Mouse (Mus musculus): ENCODE measurements around the gene Fastkd1.
"Not testable (repeated sequence)": the region's sequence is repeated elsewhere in the genome, so short reads cannot be mapped to it uniquely, and the experiment has no call there.

The Fastkd1 gene

DNA sequence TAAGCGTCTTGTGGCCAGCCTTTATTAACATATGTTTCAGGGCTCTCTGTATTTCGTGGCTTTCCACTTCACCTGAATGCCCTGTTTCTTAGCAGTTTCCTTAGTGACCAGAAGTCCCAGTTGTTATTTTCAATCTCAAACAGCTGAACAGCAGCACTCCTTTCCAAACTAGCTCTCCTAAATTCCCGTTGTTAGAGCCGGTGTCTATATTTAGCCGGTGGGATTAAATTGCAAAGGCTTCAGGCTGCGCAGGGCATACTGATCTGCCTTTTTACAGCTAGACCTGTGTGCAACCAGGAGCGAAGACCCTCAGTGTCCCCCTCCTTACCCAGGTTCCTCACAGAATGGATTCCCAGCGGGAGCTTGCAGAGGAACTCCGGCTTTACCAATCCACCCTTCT, 43.5 kb downstream of the Fastkd1 start, which contains the start of gene Klhl41:
Klhl41 (plus strand) TSS at position 268 of the 400 bp plus-strand sequence.
- DNase-seq (ENCODE audit: low spot score) = no peak

DNA sequence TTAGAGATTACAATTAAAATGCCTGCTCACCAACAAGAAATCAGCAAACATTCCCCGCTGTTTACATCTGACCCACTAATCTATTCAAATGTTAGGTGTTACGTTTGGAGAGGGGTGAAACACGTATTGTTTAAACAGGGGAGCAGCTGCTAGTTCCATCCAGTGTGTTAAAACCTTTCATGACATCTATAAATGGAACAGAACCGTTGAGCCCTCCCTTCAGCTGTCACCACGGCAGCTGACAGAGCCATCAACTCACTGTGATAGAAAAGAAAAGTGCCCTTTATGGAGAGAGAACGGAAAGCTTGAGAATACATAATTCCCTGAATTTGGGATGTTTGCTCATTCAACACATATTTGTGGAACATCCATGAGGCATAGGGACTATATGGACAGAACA, 44.9 kb downstream of the Fastkd1 start:
- no peak for DNase-seq (ENCODE audit: low spot score)

GRCm38 (mm10) chr2:69667656-69668055, 45.7 kb downstream of the Fastkd1 start:
- no peak for DNase-seq (ENCODE audit: low spot score)

GRCm38 (mm10) chr2:69663827-69664476, 49.4 kb downstream of the Fastkd1 start:
- DNase-seq (ENCODE audit: low spot score) = no peak

DNA sequence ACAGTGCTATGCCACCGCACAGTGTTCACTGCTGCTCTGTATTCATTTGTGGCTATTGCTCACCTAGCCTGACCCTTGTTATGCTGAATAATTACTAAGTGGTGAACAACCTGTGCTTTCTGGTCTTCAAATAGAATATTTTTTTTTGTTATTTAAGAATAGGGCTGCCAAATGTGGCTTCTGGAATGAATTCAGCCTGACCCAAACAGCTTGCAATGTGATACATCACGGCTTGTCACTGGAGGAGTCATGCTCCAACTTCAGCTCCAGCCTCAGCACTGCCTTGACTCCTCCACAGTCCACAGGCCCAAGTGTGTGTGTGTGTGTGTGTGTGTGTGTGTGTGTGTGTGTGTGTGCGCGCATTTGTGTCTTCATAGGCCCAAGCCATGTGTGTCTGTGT, 54.0 kb downstream of the Fastkd1 start:
- peak; percentile 14 for DNase-seq (ENCODE audit: low spot score)

GRCm38 (mm10) chr2:69649716-69650115, 63.6 kb downstream of the Fastkd1 start:
- DNase-seq (ENCODE audit: low spot score) = no peak

DNA sequence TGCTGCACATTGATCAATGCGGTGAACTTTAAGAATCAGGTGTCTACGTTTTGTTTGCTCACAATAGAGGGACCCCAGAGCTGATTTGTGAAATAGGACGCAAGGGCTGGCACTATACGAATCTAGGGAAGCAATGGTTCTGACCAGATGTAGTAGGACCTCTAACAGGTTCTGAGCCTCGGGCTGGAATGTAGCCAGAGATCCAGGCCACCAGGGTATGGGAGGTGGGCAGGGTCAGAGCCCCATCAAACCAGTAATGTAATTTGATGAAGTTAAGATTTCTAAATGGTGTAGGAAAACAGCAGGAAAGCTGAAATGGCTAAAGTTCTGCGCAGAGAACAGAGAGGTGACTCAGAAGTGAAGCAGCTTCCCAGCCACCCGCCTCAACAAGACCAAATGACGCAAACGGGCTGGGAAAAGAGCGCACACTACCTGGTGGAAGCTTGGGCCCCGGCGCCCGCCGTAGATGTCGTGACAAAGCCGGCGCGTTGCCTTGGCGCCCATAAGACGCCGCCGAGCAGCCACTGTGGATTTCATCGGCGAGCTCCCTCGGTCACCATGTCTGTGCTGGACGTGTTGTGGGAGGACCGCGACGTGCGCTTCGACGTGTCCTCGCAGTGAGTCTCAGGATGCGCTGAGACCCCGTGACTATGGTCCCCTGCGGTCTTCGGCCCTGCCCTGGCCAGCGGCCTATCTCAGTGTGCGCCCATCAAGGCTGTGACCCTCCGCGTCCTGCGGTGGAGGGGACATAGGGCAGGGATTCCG, 66.4 kb downstream of the Fastkd1 start, which contains the start of gene Bbs5:
Bbs5 (plus strand) TSS at position 446 of the 765 bp plus-strand sequence.
- DNase-seq (ENCODE audit: low spot score) = peak; percentile 89

GRCm38 (mm10) chr2:69644968-69645617, 68.2 kb downstream of the Fastkd1 start:
- no peak for DNase-seq (ENCODE audit: low spot score)

- no peak for DNase-seq (ENCODE audit: low spot score)
Observed at GRCm38 (mm10) chr2:69640100-69640499, 73.2 kb downstream of the Fastkd1 start.

- not testable (repeated sequence) for DNase-seq (ENCODE audit: low spot score)
Observed at GRCm38 (mm10) chr2:69637989-69638388, 75.3 kb downstream of the Fastkd1 start.

All from adipocyte (in vitro differentiated cells).